Mouse (Mus musculus): ENCODE results near the gene Atg9a.

GRCm38 (mm10) chr1:75190577-75190976 lies 1.4 kb downstream of the Atg9a start:
- TF ChIP-seq CTCF (IDR thresholded peaks at IDR 0.05; ENCODE audit: borderline replicate concordance, extremely low read depth, insufficient read depth, insufficient read length) (no peak), POLR2A (IDR thresholded peaks at IDR 0.05; ENCODE audit: borderline replicate concordance, extremely low read depth, insufficient read depth, insufficient read length, poor library complexity, severe bottlenecking) (no peak)

All from brain, embryonic 14.5 days (tissue).